Mouse (Mus musculus) cerebellum, adult 2 months (tissue): ENCODE results near the gene Syne2. TPM values are rescaled to one million over a fixed set of nuclear protein-coding genes. Genes with fewer than 3 reads are reported as not detected.
A peak's percentile ranks its signal among the peaks of the same experiment; 100 is the strongest.

Source experiments
- DNase-seq, 2 experiments: peaks; one replicate each; pipeline ENCODE4 v3.0.0; 2021
- H3K27ac ChIP-seq: fragments of 200-500 bp; 2 replicates; pipeline ENCODE4 v1.5.1; 2012; ENCODE audit warnings: low read length, control low read depth, inconsistent platforms; ENCODE audit not compliant: insufficient read depth
- H3K27me3 ChIP-seq: fragments of 200-500 bp; 2 replicates; pipeline ENCODE4 v1.6.1; 2012; ENCODE audit warnings: inconsistent platforms, mild to moderate bottlenecking, low read length, moderate library complexity; ENCODE audit not compliant: control insufficient read depth, insufficient read depth
- H3K4me1 ChIP-seq: fragments of 200-500 bp; 2 replicates; pipeline ENCODE4 v1.6.1; 2011; ENCODE audit warnings: low read length; ENCODE audit not compliant: control insufficient read depth, insufficient read depth
- H3K4me3 ChIP-seq: fragments of 200-500 bp; replicated peaks from 2 replicates; pipeline ENCODE3; 2011; ENCODE audit warnings: mild to moderate bottlenecking, low read depth, low read length, control low read depth; ENCODE audit not compliant: insufficient read depth
- CTCF ChIP-seq: fragments of 200-500 bp; IDR thresholded peaks from 2 replicates; pipeline ENCODE4 v1.5.1; 2011; ENCODE audit warnings: low read depth, mild to moderate bottlenecking, control low read depth, low read length, moderate library complexity, borderline replicate concordance; ENCODE audit not compliant: insufficient read depth
- POLR2A ChIP-seq: fragments of 200-500 bp; IDR thresholded peaks from 2 replicates; pipeline ENCODE4 v1.6.1; 2011; ENCODE audit warnings: low read length, control low read depth, borderline replicate concordance; ENCODE audit not compliant: insufficient read depth
- WGBS: fragments of 180-500 bp; shearing (Covaris S2); methylation state at CpG from one replicate; pipeline ENCODE4 v1.1.7; 2018; 5-methylcytosine and 5-hydroxymethylcytosine counted together
- polyA plus RNA-seq: library from polyadenylated mRNA; depleted of rRNA; stranded (reverse); fragments of >200 nt; gene quantifications from 2 replicates; pipeline ENCODE4 v1.2.3, GENCODE M21; 2012

The Syne2 gene
- polyA plus RNA-seq, 1 experiment, result 39.3 TPM

DNA sequence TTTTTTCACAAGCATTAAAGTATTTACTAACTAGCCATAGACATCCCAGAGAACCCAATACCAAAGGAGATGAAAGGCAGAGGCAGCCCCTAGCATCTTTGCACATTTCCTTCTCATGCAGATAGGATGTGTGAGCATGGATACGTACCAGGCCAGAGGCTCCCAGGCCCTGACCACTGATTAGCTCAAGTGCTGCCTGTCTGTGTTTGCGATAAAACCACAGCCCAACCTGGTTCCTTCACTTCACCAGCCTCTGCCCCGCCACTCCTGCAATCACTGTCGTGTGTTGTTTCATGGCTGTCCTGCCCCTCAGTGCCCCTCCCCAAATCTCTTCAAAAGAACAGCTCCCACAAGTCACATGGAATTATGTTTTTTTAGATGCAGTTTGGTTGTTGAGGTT lies 23.4 kb upstream of the Syne2 start:
- DNase-seq, result no peak
- 88% methylated on average over 4 of the region's 4 CpGs for WGBS
- Histone ChIP-seq H3K27me3 (no peaks in the 10 kb centered on the region), H3K4me3 (no peak overlapping the region), H3K27ac (no peak overlapping the region), H3K4me1 (no peaks in the 10 kb centered on the region)
- TF ChIP-seq CTCF (no peak), POLR2A (no peak)

GRCm38 (mm10) chr12:75796510-75796909 lies 21.4 kb upstream of the Syne2 start:
- H3K4me1 ChIP-seq, result no peaks in the 10 kb centered on the region
- H3K27me3 ChIP-seq, result no peaks in the 10 kb centered on the region
- no peak for TF ChIP-seq POLR2A
- peak; percentile 34; the same call in 1 of the 2 replicates for TF ChIP-seq CTCF
- H3K27ac ChIP-seq, result no peak overlapping the region
- 87% methylated on average over 2 of the region's 2 CpGs for WGBS
- DNase-seq, result no peak
- H3K4me3 ChIP-seq, result no peak overlapping the region

- no peak overlapping the region for H3K4me3 ChIP-seq
- no peaks in the 10 kb centered on the region for H3K27me3 ChIP-seq
- no peak overlapping the region for H3K27ac ChIP-seq
- DNase-seq, result peak; percentile 31 to 38
- TF ChIP-seq CTCF (no peak), POLR2A (no peak)
- H3K4me1 ChIP-seq, result peaks cover 4% of the 10 kb centered on the region; the same call in 1 of the 2 replicates
- 39% methylated on average over 4 of the region's 4 CpGs for WGBS
Measured at GRCm38 (mm10) chr12:75806281-75806680, 11.7 kb upstream of the Syne2 start.

GRCm38 (mm10) chr12:75813766-75814165 lies 4.2 kb upstream of the Syne2 start:
- Histone ChIP-seq H3K4me3 (no peak overlapping the region), H3K27ac (no peak overlapping the region), H3K27me3 (no peaks in the 10 kb centered on the region), H3K4me1 (no peaks in the 10 kb centered on the region)
- 78% methylated on average over 2 of the region's 2 CpGs for WGBS
- TF ChIP-seq CTCF, result no peak
- no peak for TF ChIP-seq POLR2A
- DNase-seq, result no peak

- Histone ChIP-seq H3K27ac (no peak overlapping the region), H3K4me1 (no peaks in the 10 kb centered on the region), H3K4me3 (no peak overlapping the region), H3K27me3 (no peaks in the 10 kb centered on the region)
- 84% methylated on average over 6 of the region's 6 CpGs for WGBS
- TF ChIP-seq CTCF, result no peak
- no peak for TF ChIP-seq POLR2A
- no peak for DNase-seq
Measured at GRCm38 (mm10) chr12:75814551-75814950, 3.4 kb upstream of the Syne2 start.

DNA sequence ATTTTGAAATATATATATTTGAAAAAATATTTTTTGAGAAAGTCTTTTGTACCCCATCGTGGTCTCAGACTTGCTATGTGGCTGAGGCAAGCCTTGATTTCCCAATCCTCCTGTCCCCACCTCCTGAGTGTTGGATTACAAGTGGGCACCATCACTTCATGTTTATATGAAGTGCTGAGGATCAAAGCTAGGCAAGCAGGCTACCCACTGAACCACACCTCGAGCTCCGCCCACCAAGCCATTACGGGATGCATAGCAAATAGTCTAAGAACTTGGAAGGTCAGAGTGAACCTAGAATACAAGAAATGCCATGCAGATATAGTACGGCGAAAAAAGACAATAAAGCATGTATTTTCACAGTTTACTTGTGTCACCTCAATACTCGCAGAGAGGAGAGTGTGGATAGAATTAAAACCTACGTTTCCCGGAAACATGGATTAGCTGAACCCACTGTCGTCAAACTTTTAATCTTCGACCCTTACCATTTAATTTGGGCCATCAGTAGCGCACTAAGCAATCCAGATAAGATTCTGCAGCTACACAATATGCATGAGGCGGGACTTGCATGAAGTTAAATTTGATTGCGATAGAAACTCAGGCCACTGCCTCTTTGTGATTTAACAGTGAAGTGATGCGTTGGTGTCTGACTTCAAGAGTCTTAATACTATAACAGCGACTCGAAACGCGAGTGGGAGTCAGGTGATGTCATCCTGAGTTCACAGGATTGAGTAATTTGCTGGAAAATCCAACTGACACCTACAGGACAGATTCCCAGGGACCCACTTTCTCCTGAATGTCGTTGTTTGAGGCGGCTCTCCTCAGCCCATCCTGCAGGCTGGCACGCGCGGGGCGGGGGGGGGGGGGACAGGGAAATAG lies 715 bp upstream of the Syne2 start:
- no peak for TF ChIP-seq POLR2A
- TF ChIP-seq CTCF, result no peak
- Histone ChIP-seq H3K4me1 (no peaks in the 10 kb centered on the region), H3K4me3 (peak overlapping the region; percentile 25), H3K27ac (no peak overlapping the region), H3K27me3 (no peaks in the 10 kb centered on the region)
- DNase-seq, result no peak
- 17% methylated on average over 25 of the region's 25 CpGs for WGBS

DNA sequence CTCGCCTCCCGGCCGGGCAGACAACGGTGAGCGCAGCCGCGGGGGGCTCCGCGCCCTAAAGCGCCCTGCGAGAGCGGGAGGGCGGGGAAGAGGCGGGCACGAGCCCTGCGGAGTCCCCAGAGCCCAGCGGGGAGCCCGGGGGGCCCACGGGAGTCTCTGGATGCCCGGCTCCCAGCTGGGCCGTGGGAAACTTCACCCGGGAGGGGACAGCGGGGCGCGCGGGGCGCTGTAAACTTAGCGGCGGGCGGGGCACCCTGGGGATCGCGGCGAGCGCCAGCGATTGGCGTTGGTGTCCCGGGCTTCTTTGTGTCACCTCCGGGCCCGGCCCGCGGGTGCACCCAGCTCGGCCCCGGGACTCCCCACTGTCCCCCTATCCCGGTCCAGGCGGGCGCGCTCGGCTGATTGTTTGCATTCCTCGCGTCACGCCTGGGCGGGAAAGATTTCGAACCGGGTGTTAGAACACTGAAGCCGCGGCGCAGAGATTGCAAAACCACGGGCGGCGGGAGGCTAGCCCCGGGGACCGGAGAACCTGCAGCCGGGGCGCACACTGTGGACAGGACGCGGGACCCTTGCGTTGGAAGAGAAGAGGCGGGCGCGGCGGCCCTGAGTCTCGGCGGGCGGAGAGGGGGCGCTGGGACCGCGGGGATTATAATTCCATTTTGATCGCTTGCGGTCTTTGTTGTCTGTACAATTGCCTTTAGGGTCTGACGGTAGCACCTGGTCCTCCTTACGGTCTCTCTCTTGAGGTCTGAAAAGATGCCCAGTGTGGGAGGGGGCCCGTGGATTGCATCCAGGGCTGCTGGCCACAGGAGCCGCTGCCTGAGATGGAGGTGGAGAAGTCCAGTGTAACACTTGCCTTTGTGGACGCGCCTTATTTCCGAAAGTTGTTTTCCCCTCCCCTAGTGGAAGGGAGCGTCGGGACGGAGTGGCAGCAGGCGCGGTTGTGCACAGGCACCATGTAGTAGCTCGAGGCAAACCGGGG lies 810 bp downstream of the Syne2 start:
- peak overlapping the region; percentile 82 for H3K4me3 ChIP-seq
- peak; percentile 51 to 67 for DNase-seq
- no peak for TF ChIP-seq POLR2A
- no peak for TF ChIP-seq CTCF
- no peak overlapping the region for H3K27ac ChIP-seq
- H3K27me3 ChIP-seq, result no peaks in the 10 kb centered on the region
- WGBS, result under 1% methylated on average over 91 of the region's 93 CpGs
- no peaks in the 10 kb centered on the region for H3K4me1 ChIP-seq
